Mouse (Mus musculus): ENCODE measurements at regions not wholly inside any gene's neighbourhood (a gene's known extent, or its start where the extent isn't known, plus 50 kb on each side); places are given as distances from the start of the nearest gene placed in this dataset.

DNA sequence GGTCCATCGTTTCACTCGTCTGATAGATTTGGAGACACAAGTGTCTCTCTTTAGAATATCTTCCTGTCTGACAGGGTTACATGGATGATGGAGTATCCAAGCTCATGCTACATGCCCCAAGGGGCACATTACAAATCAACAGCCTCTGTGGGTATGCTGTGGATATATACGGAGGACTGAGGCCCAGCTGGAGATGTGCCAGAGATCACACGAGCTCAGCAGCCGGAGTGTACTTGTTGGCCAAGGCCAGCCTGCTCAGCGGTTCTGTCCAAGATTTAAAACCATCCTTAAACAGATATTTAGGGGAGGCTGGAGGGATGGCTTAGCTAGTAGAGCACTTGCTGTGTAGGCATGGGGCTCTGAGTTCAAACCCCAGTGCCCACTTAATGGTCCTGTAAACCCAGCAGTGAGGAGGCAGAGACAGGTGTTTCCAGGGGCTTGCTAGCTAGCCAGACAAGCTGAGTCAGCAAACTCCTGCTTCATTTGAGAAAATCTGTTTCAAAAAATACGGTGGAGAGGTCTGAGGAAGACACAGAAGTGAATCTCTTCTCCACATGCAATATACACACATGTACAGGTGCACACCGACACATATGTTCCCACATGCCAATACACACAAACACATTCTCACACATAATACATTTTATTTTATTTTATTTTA lies 85.6 kb upstream of the Aldh1b1 start:
- DNase-seq (ENCODE audit: low read depth): no peak

DNA sequence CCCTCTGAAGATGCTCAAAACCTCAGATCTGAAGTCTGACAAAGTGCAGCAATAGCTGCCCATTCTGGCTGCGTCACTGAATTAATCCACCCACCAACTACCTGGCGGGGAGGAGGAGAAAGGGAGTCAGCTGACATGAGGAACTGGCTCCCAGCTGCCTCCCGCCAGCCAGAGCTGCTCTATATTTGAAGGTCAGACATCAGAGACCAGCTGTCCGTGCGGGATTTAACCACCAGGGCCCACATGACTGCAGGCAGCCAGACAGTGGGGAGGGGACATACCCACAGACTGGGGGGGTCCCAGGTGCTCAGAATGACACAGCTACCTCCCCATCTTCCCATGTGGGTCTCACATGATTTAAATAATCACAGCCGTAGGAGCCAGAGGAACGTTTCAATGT lies 94.8 kb upstream of the Aldh1b1 start:
- DNase-seq (ENCODE audit: low read depth): no peak

DNA sequence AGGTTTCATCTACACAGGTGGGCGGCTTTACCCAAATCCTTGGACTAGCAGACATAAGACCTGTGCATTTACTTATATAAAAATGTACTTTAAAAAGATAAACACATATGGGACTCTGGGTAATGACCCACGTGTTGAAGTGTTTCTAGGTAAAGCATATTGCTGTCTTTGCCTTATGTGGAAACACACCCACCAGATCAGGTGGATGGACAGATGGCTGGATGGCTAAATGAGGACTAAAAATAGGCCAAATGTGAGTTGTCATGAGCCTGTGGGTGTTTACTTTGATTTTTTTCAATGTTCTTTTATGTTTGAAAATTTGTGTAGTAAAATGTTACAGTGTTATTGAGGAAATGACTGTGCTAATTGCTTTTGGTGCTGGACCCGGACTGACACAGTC lies 99.2 kb upstream of the Aldh1b1 start:
- DNase-seq (ENCODE audit: low read depth): no peak

DNA sequence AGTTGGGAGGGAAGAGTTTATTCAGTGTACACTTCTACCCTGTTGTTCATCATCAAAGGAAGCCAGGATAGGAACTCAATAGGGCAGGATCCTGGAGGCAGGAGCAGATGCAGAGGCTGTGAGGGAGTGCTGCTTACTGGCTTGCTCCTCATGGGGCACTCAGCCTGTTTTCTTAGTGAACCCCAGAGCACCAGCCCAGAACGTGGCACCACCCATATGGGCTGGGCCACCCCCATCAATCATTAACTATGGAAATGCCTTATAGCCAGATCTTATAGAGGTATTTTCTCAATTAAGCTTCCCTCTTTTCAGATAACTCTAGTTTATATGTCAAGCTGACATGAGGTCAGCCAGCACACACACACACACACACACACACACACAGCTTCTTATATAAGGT lies 103.6 kb upstream of the Aldh1b1 start:
- no peak for DNase-seq (ENCODE audit: low read depth)

DNA sequence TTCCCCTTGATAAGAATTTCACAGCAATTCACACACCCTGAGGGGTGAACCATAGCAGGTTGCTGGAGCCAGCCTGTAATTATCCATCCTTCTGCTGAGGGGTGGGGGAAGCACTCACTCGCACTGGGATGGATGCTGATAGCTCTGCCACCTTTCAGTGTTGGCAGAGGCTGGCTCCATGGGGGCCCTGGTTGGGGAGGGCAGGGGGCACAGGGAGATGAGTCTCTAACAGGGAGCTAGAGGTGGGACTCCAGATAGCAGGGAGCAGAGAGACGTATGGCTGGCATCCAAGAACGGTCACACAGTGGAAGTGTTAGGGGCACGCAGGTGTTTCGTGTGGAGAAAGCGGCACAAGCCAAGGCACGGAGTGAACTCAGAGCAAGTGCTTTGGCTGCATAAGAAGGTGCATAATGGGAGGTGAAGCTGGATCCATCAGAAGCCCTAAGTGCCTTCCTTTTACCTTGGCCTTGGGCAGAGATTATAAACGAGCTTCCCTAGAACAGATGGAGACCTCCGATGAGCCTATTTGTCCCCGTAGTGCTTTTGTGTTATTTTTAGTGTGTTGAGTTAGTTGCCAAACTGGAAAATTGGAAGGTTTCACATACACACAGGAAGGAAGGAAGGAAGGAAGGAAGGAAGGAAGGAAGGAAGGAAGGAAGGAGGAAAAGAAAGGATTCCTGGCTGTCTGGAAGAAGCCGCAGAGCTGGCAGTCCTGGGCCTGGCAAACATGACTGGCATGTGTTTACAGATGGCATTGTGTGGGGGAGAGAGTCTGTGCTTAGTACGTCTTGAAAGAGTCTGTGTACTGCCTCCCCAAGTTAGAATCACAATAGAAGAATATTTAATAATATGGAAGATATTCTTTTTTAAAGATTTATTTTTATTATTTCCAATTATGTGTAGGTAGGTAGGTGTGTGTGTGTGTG lies 108.6 kb upstream of the Aldh1b1 start:
- no peak for DNase-seq (ENCODE audit: low read depth)

DNA sequence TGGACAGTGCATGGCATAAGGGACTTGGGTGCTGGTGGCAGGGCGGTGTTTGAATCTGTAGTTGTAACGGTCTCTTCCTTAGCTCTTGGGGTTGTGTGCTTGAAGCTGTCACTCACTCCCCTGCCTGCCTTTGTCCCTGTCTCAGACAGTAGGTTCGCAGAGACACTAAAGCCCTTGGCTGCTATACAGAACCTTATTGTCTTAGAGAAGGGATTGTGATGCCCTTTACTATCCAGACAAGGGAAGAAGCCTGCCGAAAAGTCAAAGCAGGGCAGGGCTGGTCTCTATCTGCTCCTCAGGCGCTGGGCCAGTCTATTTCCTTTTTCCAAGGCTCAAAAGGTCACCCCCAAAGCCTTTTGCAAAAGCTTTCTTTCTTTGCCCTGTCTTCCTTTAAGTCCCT lies 109.2 kb upstream of the Aldh1b1 start:
- DNase-seq (ENCODE audit: low read depth): no peak

DNA sequence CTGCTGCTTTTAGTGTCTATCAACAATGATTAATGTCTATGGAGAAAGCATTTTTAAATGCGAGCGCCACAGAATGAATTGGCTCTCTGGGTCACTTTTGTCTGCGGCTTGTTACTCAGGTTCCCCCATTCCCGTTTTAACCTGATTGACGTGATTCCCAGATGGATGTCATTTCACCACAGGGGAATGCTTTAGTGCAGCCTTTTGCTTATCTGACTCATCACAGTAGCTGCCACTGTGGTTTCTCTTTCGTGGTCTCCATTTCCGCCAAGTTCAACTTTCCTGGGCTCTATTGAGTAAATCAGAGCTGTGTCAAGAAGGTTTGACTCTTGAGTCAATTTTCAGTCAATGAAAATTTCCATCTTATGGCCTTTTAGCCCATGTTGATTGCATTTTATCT lies 110.6 kb upstream of the Aldh1b1 start:
- peak; percentile 35 for DNase-seq (ENCODE audit: low read depth)

DNA sequence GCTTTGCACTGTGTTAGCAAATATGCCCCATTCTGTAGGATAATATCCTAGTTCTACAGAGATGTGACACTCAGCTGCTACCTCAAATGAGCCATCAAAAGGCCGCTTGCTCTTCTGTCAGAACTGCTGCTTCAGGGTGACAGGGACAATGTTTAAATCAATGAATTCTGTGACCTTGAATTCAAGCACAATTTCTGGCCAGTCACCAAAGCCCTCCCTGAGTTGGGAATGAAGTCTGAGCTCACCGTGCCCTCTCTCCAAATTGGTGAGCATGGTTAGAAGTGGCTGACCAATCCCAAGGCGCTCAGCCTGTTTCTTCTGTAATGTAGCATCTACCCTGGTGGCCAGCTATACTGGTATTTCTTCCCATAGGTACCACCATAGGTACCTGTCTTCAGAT lies 113.8 kb upstream of the Aldh1b1 start:
- no peak for DNase-seq (ENCODE audit: low read depth)

DNA sequence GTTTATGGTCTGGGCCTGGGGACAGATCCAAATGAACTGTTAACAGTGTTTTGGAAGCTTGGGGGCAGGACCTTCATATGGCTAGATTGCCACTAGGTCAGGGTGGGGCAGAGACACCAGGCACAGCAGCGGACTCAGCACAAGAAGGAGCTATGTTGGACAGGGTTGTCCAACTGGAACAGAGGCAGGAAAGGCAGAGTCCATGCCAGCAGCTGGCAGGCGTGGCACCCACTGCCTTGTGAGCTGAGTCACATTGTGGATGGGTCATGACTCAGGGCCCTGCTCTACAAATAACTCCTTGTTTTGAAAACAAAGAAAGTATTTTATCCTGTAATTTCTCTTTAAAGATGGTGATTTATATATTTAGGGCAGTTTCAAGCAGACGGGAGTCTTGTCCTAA lies 115.6 kb upstream of the Aldh1b1 start:
- peak; percentile 81 for DNase-seq (ENCODE audit: low read depth)

DNA sequence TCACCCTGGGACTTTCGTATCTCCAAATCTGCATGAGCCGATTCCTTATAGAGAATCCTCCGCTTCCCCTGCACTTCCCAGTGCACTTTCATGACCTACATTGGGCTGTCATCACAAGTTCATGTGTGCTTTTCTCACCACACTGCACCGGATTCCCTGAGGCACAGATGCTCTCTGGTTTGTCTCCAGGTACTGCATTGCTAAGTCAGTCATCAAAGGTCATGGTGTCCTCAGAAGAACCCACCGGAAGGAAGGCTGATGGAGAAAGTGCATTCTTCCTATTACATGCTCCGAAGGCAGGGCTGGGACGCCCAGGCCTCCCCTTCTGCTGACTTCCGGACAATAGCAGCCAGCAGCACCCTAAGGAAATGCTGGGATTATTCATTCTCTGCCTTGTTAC lies 116.1 kb upstream of the Aldh1b1 start:
- DNase-seq (ENCODE audit: low read depth): no peak

DNA sequence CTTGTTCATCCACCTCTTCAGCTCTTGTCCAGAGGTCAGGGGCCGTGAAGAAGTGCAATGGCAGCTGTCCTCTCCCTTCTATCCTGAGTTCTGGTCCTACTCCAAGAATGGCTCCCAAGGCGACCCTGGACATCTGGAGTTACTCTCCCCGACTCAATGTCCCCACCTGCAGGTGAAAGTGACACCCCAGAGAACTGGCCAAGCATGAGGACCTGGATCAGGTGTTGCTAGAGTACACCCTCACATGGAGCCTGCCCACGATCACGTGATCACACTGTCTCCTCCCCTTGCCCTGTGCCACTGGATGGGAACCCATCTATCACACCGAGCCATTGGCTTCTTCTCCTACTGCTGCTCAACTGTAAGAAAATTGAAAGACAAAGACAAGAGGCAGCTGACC lies 122.7 kb upstream of the Aldh1b1 start:
- no peak for DNase-seq (ENCODE audit: low read depth)

DNA sequence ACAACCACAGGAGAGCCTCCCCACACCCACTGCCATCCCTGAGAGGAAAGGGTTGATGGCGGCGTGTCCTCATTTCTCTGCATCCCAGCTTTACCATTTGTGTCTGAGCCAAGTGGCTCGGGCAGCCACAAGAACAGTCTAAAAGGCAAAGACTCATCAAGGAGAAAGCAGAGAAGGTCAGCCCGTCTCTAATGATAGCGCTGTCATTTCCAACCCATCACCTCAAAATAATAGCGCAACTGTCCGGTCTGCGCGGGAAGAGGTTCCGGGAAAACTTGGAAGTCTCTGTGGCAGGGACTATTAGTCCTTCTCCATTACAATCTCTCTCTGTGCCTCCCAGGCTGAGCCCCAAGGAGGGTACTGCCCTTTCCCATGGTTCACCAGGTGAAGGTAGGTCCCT lies 124.5 kb upstream of the Aldh1b1 start:
- no peak for DNase-seq (ENCODE audit: low read depth)

DNA sequence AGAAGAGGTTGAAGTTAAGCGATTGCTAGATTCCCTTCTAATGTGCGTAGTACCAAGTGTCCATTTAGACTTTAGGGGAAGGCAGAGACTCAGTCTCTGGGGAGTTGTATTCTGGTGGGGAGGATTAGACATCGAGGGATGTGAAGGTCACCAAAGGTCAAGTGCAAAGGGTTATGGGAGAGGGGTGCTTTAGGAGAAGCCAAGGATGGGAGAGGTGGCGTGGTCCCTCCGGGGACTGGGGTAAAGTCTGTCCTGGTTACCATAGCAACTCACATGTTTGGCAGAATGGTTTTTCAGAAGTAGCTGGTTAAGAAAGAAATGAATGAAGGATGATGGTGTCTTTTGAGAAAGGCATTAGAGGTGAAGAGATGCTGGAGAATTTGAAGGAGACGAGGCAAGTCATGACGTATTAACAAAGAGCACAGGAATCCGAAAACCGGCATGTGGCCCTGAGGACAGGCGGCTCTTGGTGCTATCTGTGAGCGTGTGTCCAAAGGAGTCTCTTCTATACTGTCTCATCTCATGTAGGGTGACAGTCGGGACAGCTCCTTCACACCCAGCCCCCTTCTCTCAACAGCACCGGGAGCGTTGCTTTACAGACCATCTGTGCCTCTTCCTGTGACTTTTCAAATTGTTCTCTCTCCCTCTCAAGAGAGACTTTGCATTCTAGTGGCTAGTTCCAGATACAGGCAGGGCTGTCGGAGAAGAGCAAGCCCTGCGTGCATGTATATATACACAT lies 125.6 kb upstream of the Aldh1b1 start:
- DNase-seq (ENCODE audit: low read depth): no peak

DNA sequence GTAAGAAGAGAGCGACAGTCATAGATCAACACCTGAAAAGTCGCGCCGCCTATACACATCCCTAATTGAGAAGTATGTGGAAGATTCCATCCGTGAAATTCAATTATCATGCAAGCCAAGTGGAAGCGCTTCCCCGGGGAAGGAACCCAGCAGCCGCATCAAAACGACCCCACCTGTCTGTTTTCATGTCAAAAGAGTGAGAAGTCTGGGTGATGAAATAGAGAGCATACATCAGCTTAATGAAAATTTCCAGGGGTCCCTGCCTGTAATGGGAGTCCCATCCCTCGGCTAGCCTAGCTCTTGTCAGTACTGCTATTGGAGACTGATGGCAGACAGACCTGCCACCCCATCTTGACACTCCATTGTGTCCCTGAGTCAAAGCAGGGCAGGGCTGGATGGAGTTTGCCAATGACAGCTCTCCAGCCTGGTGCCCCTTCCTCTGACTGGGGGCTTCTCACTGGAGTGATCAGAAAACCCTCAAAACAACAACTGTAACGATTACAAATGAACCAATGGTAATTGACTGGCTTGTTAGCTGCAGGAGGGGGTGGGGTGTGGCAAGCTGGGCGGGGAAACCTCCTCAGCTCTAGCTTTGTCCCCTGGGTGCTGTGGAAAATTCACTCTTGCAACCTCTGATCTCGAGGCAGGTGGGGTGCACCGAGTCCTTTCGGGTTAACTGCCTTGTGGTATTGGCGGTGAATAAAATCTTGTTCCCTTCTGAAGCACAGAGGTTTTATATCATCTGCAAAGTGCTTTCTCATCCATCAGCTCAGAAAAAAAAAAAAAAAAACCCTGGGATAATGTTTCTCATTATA lies 126.4 kb upstream of the Aldh1b1 start:
- DNase-seq (ENCODE audit: low read depth): no peak

DNA sequence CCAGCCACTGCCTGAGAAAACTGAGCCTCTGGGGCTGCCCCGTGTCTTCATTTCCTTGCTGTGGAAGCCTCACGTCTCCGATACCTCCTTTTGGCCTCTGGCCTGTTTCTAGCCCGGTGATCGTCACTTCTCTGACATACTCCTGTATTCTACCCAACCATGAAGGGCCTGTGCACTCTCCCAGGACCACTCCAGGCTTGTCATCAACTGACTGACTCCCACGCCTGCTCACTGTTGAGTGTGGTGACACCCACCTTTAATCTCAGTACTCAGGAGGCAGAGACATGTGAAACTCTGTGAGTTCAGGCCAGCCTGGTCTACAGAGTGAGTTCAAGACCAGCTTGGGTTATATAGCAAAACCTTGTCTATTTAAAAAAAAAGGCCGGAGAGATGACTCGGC lies 132.1 kb upstream of the Shb start:
- no peak for DNase-seq (ENCODE audit: low read depth)

DNA sequence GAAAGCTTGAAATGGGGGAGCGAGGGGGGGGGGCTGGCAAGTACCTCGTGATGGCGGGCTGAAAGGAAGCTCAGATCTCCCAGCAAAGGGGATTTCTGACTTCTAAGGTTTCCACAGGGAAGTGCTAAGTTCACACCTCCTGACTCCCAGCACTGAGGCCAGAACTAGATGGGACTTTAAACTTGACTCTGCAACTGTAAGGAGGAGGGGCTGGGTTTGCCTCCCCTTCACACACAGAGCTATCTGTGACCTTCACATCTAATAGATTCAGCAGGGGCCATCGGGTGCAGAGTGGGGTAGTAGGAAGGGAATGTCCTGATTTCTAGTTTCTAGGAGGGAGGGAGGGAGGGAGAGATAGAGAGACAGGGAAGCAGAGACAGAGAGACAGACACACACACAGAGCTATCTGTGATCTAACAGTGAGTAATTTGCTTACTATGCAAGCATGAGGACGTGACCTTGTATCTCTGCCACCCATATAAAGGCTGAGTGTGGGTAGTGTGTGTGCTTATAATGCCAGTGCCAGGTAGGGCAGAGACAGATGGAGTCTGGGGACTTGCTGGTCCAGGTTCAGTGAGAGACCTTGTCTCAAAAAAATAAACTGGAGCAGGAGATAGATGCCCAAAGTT lies 125.2 kb upstream of the Shb start:
- DNase-seq (ENCODE audit: low read depth): no peak

DNA sequence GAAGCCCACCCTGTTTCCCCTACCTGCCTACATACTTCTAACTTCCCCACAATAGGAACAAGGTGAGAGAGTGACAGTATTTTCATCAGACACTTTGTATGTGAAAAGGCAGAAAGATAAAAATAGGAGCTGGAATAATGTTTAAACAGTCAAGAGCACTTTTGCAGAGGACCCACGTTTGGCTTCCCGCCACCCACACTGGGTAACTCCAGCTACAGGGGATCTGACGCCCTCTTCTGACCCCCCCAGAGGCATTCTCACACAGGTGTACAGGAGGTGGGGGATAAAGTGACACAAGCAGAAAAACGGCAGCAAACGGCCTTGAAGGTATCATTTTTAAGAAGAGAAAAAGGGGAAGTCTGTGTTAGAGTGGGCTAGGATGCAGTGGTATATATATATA lies 123.5 kb upstream of the Shb start:
- no peak for DNase-seq (ENCODE audit: low read depth)

DNA sequence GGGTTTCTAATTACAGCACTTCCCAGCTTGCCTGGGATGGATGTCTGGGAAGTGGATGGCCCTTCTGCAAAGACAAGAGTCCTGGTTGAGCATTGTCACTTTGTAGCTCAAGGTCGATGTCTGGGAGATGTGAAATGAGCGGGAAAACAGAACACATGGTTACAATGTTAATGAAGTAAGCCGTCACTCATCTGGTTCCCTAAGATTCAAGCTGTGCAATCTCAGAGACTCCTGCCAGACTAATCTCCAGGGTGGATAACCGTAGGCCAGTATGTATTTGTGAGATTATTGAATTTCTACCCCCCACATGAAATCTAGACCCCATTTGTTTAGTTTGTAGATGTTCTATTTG lies 122.5 kb upstream of the Shb start:
- no peak for DNase-seq (ENCODE audit: low read depth)

DNA sequence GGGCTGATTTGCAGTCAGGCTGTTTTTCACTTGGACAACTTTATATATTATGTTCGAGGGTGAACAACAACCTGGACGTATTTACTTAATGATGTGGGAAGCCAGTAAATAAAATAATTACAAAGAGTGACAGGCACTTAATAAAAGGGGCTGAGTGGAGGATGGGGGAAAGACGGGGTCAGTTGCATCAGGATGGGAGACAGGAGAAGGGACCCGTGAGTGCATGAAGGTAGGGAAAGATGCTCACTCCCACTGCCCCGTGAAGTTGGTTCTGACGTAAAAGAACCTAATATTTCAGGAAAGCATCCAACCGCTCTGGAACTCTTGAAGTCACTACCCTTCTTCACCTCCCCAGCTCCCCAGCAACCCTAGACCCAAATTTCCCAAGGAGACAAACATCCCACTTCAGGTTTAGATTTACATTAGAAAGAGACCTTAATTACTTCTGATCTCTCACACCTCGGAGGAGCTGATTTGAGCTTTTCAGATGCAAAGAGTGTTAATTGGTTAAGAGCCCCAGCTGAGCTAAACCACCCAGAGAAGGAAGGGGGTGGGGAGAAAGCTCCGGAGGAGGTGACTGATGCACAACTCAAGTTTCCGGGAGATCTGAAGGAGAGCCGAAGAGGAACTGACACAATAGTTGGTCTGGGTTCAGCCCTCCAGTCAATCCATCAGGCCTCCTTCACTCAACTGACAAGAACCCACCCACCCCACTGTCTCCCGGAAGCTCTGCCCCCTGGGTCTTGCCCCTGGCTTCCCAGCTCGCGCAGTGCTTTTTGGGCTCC lies 121.9 kb upstream of the Shb start:
- no peak for DNase-seq (ENCODE audit: low read depth)

DNA sequence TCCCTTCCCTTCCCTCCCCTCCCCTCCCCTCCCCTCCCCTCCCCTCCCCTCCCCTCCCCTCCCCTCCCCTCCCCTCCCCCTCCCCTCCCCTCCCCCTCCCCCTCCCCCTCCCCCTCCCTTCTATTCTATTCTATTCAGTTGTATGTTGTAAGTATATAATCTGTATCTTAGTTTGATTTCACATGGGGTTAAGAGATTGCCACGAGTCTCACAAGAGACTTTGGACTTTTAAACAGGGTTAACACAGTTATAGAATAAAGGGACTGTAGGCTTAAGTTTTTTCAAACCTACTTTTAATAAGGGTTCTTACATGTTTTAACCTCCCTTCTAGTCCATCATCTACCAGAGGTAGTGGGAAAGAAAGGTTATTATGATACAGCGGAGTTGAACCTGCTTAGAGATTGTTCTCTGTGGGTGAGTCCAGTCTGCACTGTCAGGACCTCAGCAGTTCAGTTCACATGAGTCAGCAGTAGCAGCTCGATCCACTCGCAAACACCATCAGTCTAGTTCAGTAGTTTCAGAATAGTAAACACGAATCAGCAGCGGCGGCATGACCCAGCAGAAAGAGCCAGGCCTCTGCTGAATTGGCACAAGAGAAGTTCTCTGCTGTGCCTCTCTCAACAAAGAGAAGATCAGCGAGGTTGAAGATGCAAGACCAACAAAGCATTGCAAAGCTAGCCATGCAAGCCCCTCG lies 116.8 kb upstream of the Shb start:
- no peak for DNase-seq (ENCODE audit: low read depth)

Data from fibroblast of lung, adult 2 months (primary cell).